Mouse (Mus musculus) small intestine, adult 2 months (tissue): Measurements from ENCODE around the gene Cyb5r3. TPM values are rescaled to one million over a fixed set of nuclear protein-coding genes. Genes with fewer than 3 reads are reported as not detected.

ENCODE experiments used
- H3K27ac ChIP-seq: fragments of 200-500 bp; 2 replicates; pipeline ENCODE4 v1.5.1; 2012; ENCODE audit warnings: low read depth, low read length, control low read depth, inconsistent platforms; ENCODE audit not compliant: insufficient read depth
- H3K27me3 ChIP-seq: fragments of 200-500 bp; 2 replicates; pipeline ENCODE4 v1.6.1; 2012; ENCODE audit warnings: mild to moderate bottlenecking, moderate library complexity, low read length, inconsistent platforms; ENCODE audit not compliant: control insufficient read depth, insufficient read depth
- H3K36me3 ChIP-seq: fragments of 200-500 bp; 2 replicates; pipeline ENCODE4 v1.6.1; 2012; ENCODE audit warnings: mild to moderate bottlenecking, low read length, control low read depth, inconsistent platforms; ENCODE audit not compliant: control insufficient read depth, insufficient read depth
- H3K4me1 ChIP-seq: fragments of 200-500 bp; 2 replicates; pipeline ENCODE4 v1.6.1; 2012; ENCODE audit warnings: low read length, inconsistent platforms, mixed read lengths; ENCODE audit not compliant: control insufficient read depth, insufficient read depth, insufficient read length
- H3K4me3 ChIP-seq: fragments of 200-500 bp; 2 replicates; pipeline ENCODE4 v1.5.1; 2012; ENCODE audit warnings: low read depth, mild to moderate bottlenecking, control low read depth, inconsistent platforms, low read length, moderate library complexity
- CTCF ChIP-seq: fragments of 200-500 bp; IDR thresholded peaks from 2 replicates; pipeline ENCODE4 v1.5.1; 2012; ENCODE audit warnings: low read depth, mild to moderate bottlenecking, control low read depth, inconsistent platforms, low read length, moderate library complexity, mixed read lengths; ENCODE audit not compliant: insufficient replicate concordance, insufficient read length; ENCODE audit errors: extremely low read depth
- POLR2A ChIP-seq: fragments of 200-500 bp; IDR thresholded peaks from 2 replicates; pipeline ENCODE4 v1.6.1; 2012; ENCODE audit warnings: low read depth, mild to moderate bottlenecking, control low read depth, inconsistent platforms, low read length, moderate library complexity
- WGBS: fragments of 180-500 bp; shearing (Covaris S2); methylation state at CpG from one replicate; pipeline ENCODE4 v1.1.7; 2018; 5-methylcytosine and 5-hydroxymethylcytosine counted together
- polyA plus RNA-seq: library from polyadenylated mRNA; depleted of rRNA; stranded (reverse); fragments of >200 nt; gene quantifications from 2 replicates; pipeline ENCODE4 v1.2.3, GENCODE M21; 2012; rRNA removed

The Cyb5r3 gene
- polyA plus RNA-seq, 1 experiment, result 624 TPM

DNA sequence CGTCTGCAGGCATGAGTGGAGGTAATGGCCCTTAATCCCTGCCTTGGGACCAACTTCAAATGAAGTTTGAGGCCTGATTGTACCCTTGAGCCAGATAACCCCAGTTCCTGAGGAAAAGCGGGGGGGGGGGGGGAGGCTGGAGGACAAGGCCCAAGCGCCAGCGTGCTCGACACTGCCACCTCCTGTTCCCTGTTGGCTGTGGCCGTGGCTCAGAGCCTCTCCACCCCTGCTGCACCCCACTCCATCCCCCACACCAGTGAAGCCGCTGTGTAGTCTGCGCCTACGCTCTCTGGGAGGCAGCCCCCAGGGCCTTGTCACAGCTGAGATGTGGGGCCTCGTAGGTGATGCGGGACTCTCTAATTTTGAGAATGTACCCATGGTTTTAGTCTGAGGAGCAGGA is 59.5 kb downstream of the Cyb5r3 start:
- no peaks in the 10 kb centered on the region for H3K27me3 ChIP-seq
- WGBS, result 20% methylated on average over 11 of the region's 11 CpGs
- TF ChIP-seq CTCF (peak; percentile 65), POLR2A (no peak)

GRCm38 (mm10) chr15:83111874-83112273 is 60.5 kb downstream of the Cyb5r3 start:
- 88% methylated on average over 7 of the region's 7 CpGs for WGBS
- Histone ChIP-seq H3K27ac (no peak overlapping the region), H3K27me3 (no peaks in the 10 kb centered on the region), H3K36me3 (peaks cover 37% of the 10 kb centered on the region), H3K4me1 (peaks cover 2% of the 10 kb centered on the region; the same call in 1 of the 2 replicates), H3K4me3 (no peak overlapping the region)
- TF ChIP-seq CTCF (no peak), POLR2A (no peak)

More for the DNA sequence above, 59.5 kb downstream of the Cyb5r3 start:
- no peaks in the 10 kb centered on the region for H3K4me1 ChIP-seq
- H3K36me3 ChIP-seq, result peaks cover 37% of the 10 kb centered on the region
- no peak overlapping the region for H3K4me3 ChIP-seq
- no peak overlapping the region for H3K27ac ChIP-seq

DNA sequence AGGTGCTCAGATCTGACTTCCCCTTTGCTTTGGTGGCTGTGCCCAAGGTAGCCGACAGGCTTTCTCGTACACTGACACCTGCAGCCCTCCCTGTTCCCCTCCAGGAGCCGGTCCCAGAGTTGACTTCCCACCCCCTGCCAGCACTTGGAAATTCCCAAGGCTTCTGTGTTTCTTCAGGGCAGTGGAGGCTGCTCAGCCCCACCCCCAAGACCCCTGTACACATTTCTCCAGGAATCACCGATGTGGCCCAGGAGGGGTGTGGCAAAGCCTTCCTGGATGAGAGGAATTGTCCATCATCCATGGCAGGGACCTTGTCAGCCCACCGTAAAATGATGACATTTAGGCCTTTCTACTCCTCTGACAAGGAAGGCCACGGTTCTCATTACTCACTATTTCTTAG is 61.1 kb downstream of the Cyb5r3 start:
- 68% methylated on average over 6 of the region's 6 CpGs for WGBS
- Histone ChIP-seq H3K27ac (no peak overlapping the region), H3K36me3 (peaks cover 33% of the 10 kb centered on the region), H3K4me1 (peaks cover 5% of the 10 kb centered on the region; the same call in 1 of the 2 replicates), H3K27me3 (no peaks in the 10 kb centered on the region), H3K4me3 (no peak overlapping the region)
- no peak for TF ChIP-seq CTCF

DNA sequence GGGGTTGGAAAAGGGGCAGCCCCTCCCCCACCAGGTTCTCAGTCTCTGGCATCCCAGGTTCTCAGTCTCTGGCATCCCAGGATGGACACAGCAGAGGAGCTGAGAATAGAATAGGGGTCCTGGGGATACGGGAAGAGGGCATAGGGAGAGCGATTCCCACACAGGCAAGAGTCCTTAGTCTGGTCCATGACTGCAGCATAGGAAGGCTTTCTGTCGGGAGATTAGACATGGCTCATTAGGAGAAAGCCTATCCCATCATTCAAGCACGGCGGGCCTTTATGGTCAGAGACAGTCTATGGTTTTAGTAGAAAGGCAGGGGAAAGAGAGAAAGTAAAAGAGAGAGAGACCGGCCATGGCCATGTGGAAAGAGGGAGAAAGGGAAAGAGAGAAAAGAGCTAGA is 64.6 kb downstream of the Cyb5r3 start:
- no peak overlapping the region for H3K27ac ChIP-seq
- TF ChIP-seq POLR2A (no peak), CTCF (no peak)
- H3K27me3 ChIP-seq, result no peaks in the 10 kb centered on the region
- peaks cover 38% of the 10 kb centered on the region for H3K36me3 ChIP-seq
- H3K4me3 ChIP-seq, result no peak overlapping the region
- H3K4me1 ChIP-seq, result peaks cover 21% of the 10 kb centered on the region
- 88% methylated on average over 6 of the region's 6 CpGs for WGBS

DNA sequence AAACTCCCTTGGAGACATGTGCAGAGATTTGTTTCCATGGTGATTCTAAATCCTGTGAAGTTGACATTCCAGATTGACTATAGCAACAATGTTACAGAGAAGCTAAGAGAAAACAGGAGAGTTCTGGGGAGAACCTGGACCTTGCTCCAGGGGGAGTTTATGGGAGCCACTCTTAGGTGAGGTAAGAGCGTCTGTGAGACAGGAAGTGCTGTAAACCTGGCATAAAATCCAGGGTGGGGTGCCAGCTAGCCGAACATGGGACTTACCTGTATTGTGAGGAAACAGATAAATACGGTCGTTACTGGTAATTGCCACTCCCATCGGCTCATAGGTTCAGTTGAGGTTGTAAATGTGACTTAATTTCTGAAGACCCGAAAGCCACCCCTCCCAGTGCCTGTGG is 66.0 kb downstream of the Cyb5r3 start:
- no peaks in the 10 kb centered on the region for H3K27me3 ChIP-seq
- H3K4me3 ChIP-seq, result no peak overlapping the region
- peak overlapping the region; percentile 59 for H3K27ac ChIP-seq
- TF ChIP-seq CTCF (no peak), POLR2A (no peak)
- H3K4me1 ChIP-seq, result peaks cover 24% of the 10 kb centered on the region
- WGBS, result 41% methylated on average over 6 of the region's 6 CpGs
- peaks cover 40% of the 10 kb centered on the region for H3K36me3 ChIP-seq

Other genes with a start within 250 kb of the Cyb5r3 start
- 8.3 and 20.0 TPM in 2 replicates for gene Tcf20, start 184.7 kb downstream of the Cyb5r3 start, polyA plus RNA-seq
- 2.1 TPM in 2 replicates for gene Nfam1, start 139.3 kb downstream of the Cyb5r3 start, polyA plus RNA-seq
- 51.2 and 133 TPM in 2 replicates for gene Serhl, start 83.1 kb downstream of the Cyb5r3 start, polyA plus RNA-seq
- gene Rrp7a, start 49.8 kb downstream of the Cyb5r3 start, polyA plus RNA-seq, result 33.1 and 72.4 TPM in 2 replicates
- 24.5 and 46.7 TPM in 2 replicates for gene Poldip3, start 23.2 kb downstream of the Cyb5r3 start, polyA plus RNA-seq
- 9.7 and 16.7 TPM in 2 replicates for gene A4galt, start 79.2 kb upstream of the Cyb5r3 start, polyA plus RNA-seq
- 39.6 and 88.2 TPM in 2 replicates for gene Arfgap3, start 177.7 kb upstream of the Cyb5r3 start, polyA plus RNA-seq